Mouse (Mus musculus): ENCODE results near the gene Plcb2. TPM values are rescaled to one million over a fixed set of nuclear protein-coding genes. Genes with fewer than 3 reads are reported as not detected.

Plcb2 gene
- total RNA-seq, 2 experiments from 2014 or later: 2.4 to 2.7 TPM

GRCm38 (mm10) chr2:118664975-118665516 is 63.2 kb downstream of the Plcb2 start:
- DNase-seq: no peak
- intact Hi-C loops (cut with DNase I): no loop called here

- peak; percentile 54 to 65 for DNase-seq
- intact Hi-C loops (cut with DNase I): no loop called here
Observed at GRCm38 (mm10) chr2:118663804-118664766, 64.2 kb downstream of the Plcb2 start.

DNA sequence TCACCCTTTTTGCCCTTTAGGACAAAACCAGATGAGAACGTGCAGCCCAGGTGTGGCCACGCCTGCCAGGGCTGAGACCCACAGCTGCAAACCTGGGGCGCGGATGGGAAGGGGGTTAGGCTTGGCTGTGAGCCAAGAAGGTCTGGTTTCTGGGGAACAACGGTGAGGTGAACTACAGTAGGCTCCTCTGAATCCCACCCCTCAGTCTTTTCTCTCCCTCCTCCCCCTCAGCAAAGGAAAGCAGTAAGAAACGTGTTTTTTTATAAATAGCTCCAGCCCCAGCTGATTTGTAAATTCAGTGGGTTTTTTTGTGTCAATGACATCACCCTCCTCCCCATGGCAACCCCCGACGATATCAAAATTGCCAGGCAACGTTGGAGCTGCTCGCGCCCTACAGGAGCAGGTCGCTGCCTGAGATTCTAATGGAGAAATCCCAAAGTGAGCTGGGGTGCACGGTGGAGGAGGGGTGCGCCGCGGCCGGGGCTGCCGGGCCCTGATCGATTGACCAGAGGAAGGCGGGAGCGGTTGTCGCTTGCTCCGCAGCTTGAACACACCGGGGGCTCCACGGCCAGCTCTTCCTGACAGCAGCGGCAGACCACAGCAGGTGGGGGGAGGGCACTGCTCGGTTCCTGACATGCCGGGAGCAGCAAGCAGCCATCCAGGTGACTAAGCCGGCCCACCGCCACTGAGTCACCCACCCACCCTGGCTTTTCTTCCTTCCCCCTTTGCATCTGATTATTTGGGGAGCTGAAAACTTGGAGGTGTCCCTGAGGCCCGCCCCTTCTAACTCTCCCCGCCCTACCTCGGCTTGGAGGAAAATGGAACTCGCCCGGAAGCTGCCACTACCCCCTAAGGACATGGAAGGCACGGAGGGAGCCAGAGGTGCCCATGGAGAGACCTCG is 65.1 kb downstream of the Plcb2 start, which contains the start of gene Pak6:
Pak6 (plus strand) TSS at position 402 of the 902 bp plus-strand sequence.
- intact Hi-C loops (cut with DNase I): no loop called here
- DNase-seq: no peak

GRCm38 (mm10) chr2:118661891-118662290 is 66.3 kb downstream of the Plcb2 start:
- intact Hi-C loops (cut with DNase I): no loop called here
- DNase-seq: no peak

GRCm38 (mm10) chr2:118659998-118660452 is 68.2 kb downstream of the Plcb2 start:
- intact Hi-C loops (cut with DNase I): loop anchor here (5.0 kb wide), 1 partner anchor 32 kb away; no protein-coding TSS in a partner anchor
- DNase-seq: peak; percentile 29 to 61

- intact Hi-C loops (cut with DNase I): loop anchor here (5.0 kb wide), 1 partner anchor 33 kb away; no protein-coding TSS in a partner anchor
- no peak for DNase-seq
Observed at GRCm38 (mm10) chr2:118659493-118659892, 68.7 kb downstream of the Plcb2 start.

- intact Hi-C loops (cut with DNase I): loop anchor here (5.0 kb wide), 1 partner anchor 33 kb away; no protein-coding TSS in a partner anchor
- peak in 1 of 2 experiments; percentile 58 for DNase-seq
Observed at GRCm38 (mm10) chr2:118659077-118659476, 69.2 kb downstream of the Plcb2 start.

GRCm38 (mm10) chr2:118658457-118658856 is 69.8 kb downstream of the Plcb2 start:
- intact Hi-C loops (cut with DNase I): loop anchor here (5.0 kb wide), 1 partner anchor 34 kb away; no protein-coding TSS in a partner anchor

More at GRCm38 (mm10) chr2:118658457-118658856, 69.8 kb downstream of the Plcb2 start:
- DNase-seq: no peak

Other genes with a start within 250 kb of the Plcb2 start
- gene Srp14, start 248.7 kb downstream of the Plcb2 start, total RNA-seq (2021): 100 to 1,000 TPM; 113 to 115 TPM
- gene Bmf, start 178.8 kb downstream of the Plcb2 start, total RNA-seq (2021): 10 to 100 TPM; 18.6 to 21.7 TPM
- gene Bub1b, start 130.2 kb downstream of the Plcb2 start, total RNA-seq (2021): 1 to 10 TPM; 3.8 to 8.5 TPM
- 10 to 100 TPM in 1 of 2 experiments, 1 to 10 TPM in 1; 7.8 to 10.9 TPM for gene Pak6, start 65.1 kb downstream of the Plcb2 start, total RNA-seq (2021)
- 1 to 10 TPM; 1.7 to 2.8 TPM for gene Ankrd63, start 24.5 kb downstream of the Plcb2 start, total RNA-seq (2021)
- 10 to 100 TPM; 36.2 to 38.6 TPM for gene Inafm2, start 17.3 kb upstream of the Plcb2 start, total RNA-seq (2021)
- gene Ccdc9b, start 34.2 kb upstream of the Plcb2 start, total RNA-seq (2021): 10 to 100 TPM; 15.5 to 17.5 TPM
- not detected for gene Phgr1, start 44.3 kb upstream of the Plcb2 start, total RNA-seq (2021)
- under 1 TPM; 0.02 to 0.10 TPM for gene Disp2, start 51.3 kb upstream of the Plcb2 start, total RNA-seq (2021)
- 10 to 100 TPM in 1 of 2 experiments, 1 to 10 TPM in 1; 5.9 to 10.7 TPM for gene Knstrn, start 85.6 kb upstream of the Plcb2 start, total RNA-seq (2021)
- 100 to 1,000 TPM; 150 to 163 TPM for gene Ivd, start 133.5 kb upstream of the Plcb2 start, total RNA-seq (2021)
- gene Bahd1, start 171.9 kb upstream of the Plcb2 start, total RNA-seq (2021): 10 to 100 TPM; 15.9 to 17.7 TPM
- 10 to 100 TPM; 10.2 to 11.3 TPM for gene Chst14, start 198.1 kb upstream of the Plcb2 start, total RNA-seq (2021)

Data from heart, postnatal 14 days (tissue).